8 mouse cellular contexts compared by ENCODE assay signal in genomic region chr19:23133427-23134094, GRCm38 (mm10). TPM values are rescaled to one million over a fixed set of nuclear protein-coding genes. Genes with fewer than 3 reads are reported as not detected.
DNase-seq lines count a peak whose midpoint lies in the region; ATAC-seq lines count a peak whose summit lies in the region.

No protein-coding gene starts in this region.

- H3K4me3 ChIP-seq in kidney, embryonic 14.5 days (ENCODE audit: low read length) = peak overlapping the region; percentile 39; the same call in 1 of the 2 replicates
- no peak overlapping the region; the same call in 1 of the 2 replicates for H3K4me3 ChIP-seq in forebrain, embryonic 11.5 days (ENCODE audit: low read depth, low read length)
- H3K4me3 ChIP-seq in limb, embryonic 12.5 days (replicated peaks) = peak overlapping the region; percentile 40; the same call in 1 of the 2 replicates
- H3K4me3 ChIP-seq in neural tube, embryonic 15.5 days (replicated peaks) = peak overlapping the region; percentile 46; the same call in 1 of the 2 replicates

- H3K9me3 ChIP-seq in kidney, embryonic 14.5 days (ENCODE audit: control insufficient read depth, low read length) = no peaks in the 10 kb centered on the region
- no peaks in the 10 kb centered on the region for H3K9me3 ChIP-seq in forebrain, embryonic 11.5 days (ENCODE audit: control insufficient read depth, low read length)
- no peaks in the 10 kb centered on the region for H3K9me3 ChIP-seq in limb, embryonic 12.5 days
- no peaks in the 10 kb centered on the region for H3K9me3 ChIP-seq in neural tube, embryonic 15.5 days (replicated peaks)

- no peaks in the 10 kb centered on the region for H3K36me3 ChIP-seq in kidney, embryonic 14.5 days (ENCODE audit: control insufficient read depth, insufficient read depth, low read length)
- no peaks in the 10 kb centered on the region for H3K36me3 ChIP-seq in forebrain, embryonic 11.5 days (ENCODE audit: control insufficient read depth, insufficient read depth, low read length)
- no peaks in the 10 kb centered on the region for H3K36me3 ChIP-seq in limb, embryonic 12.5 days
- no peaks in the 10 kb centered on the region for H3K36me3 ChIP-seq in neural tube, embryonic 15.5 days

- no peak overlapping the region for H3K27ac ChIP-seq in kidney, embryonic 14.5 days (ENCODE audit: low read depth, low read length)
- no peak overlapping the region for H3K27ac ChIP-seq in forebrain, embryonic 11.5 days (ENCODE audit: low read depth, low read length)
- no peak overlapping the region for H3K27ac ChIP-seq in limb, embryonic 12.5 days
- no peak overlapping the region for H3K27ac ChIP-seq in neural tube, embryonic 15.5 days (replicated peaks)

- H3K27me3 ChIP-seq in kidney, embryonic 14.5 days (ENCODE audit: control insufficient read depth, insufficient read depth, low read length) = peaks cover 12% of the 10 kb centered on the region
- peaks cover 24% of the 10 kb centered on the region for H3K27me3 ChIP-seq in forebrain, embryonic 11.5 days (ENCODE audit: control insufficient read depth, insufficient read depth, low read length)
- H3K27me3 ChIP-seq in limb, embryonic 12.5 days = peaks cover 65% of the 10 kb centered on the region
- H3K27me3 ChIP-seq in neural tube, embryonic 15.5 days (replicated peaks) = peaks cover 57% of the 10 kb centered on the region

- ATAC-seq in kidney, embryonic 14.5 days (ENCODE audit: low FRiP score, low TSS enrichment) = no peak
- 0 out of 2 replicates have a peak, but pooled peaks have one; percentile 1 for ATAC-seq in forebrain, embryonic 11.5 days (replicated peaks; ENCODE audit: low FRiP score)
- 0 out of 2 replicates have a peak, but pooled peaks have one; percentile 4 for ATAC-seq in limb, embryonic 12.5 days (ENCODE audit: insufficient number of reproducible peaks, insufficient read depth, low FRiP score, low TSS enrichment, low read depth)
- no peak for ATAC-seq in neural tube, embryonic 15.5 days (ENCODE audit: low FRiP score)

- H3K4me1 ChIP-seq in kidney, embryonic 14.5 days (ENCODE audit: control insufficient read depth, insufficient read depth, low read length) = peaks cover 17% of the 10 kb centered on the region
- H3K4me1 ChIP-seq in forebrain, embryonic 11.5 days (replicated peaks; ENCODE audit: control insufficient read depth, insufficient read depth, low read length) = peaks cover 16% of the 10 kb centered on the region
- H3K4me1 ChIP-seq in limb, embryonic 12.5 days (replicated peaks) = peaks cover 40% of the 10 kb centered on the region
- H3K4me1 ChIP-seq in neural tube, embryonic 15.5 days = peaks cover 30% of the 10 kb centered on the region

- WGBS in kidney, embryonic 14.5 days = 9% methylated on average over 9 of the region's 9 CpGs
- 2% methylated on average over 9 of the region's 9 CpGs for WGBS in forebrain, embryonic 11.5 days
- WGBS in limb, embryonic 12.5 days = 4% methylated on average over 9 of the region's 9 CpGs
- 6% methylated on average over 9 of the region's 9 CpGs for WGBS in neural tube, embryonic 15.5 days

- H3K9ac ChIP-seq in kidney, embryonic 14.5 days (ENCODE audit: low read depth, low read length) = no peak overlapping the region
- no peak overlapping the region for H3K9ac ChIP-seq in forebrain, embryonic 11.5 days (ENCODE audit: low read length)
- H3K9ac ChIP-seq in limb, embryonic 12.5 days (replicated peaks) = no peak overlapping the region
- no peak overlapping the region for H3K9ac ChIP-seq in neural tube, embryonic 15.5 days (replicated peaks)

- H3K4me2 ChIP-seq in kidney, embryonic 14.5 days (replicated peaks; ENCODE audit: low read depth, low read length) = peak overlapping the region; percentile 85; the same call in 1 of the 2 replicates
- peak overlapping the region; percentile 60 for H3K4me2 ChIP-seq in forebrain, embryonic 11.5 days (ENCODE audit: low read depth, low read length, severe bottlenecking)
- peak overlapping the region; percentile 87 for H3K4me2 ChIP-seq in limb, embryonic 12.5 days
- H3K4me2 ChIP-seq in neural tube, embryonic 15.5 days = peak overlapping the region; percentile 96

- no peak for DNase-seq in kidney, adult 18-20 months
- DNase-seq in adipocyte (ENCODE audit: low spot score) = peak; percentile 46
- no peak for DNase-seq in forebrain, embryonic 11.5 days (ENCODE audit: low spot score)
- DNase-seq in left cerebral cortex, adult 8-10 months (ENCODE audit: low spot score in 2 of 2) = no peak
- no peak for DNase-seq in embryo, embryonic 10 days (ENCODE audit: low spot score)

RNA-seq across cellular contexts. Expression of gene Klf9, which starts 7.5 kb away (rescaled TPM):
- 2.7 and 4.2 TPM in 2 replicates for polyA plus RNA-seq in kidney, embryonic 14.5 days (2014; fragmentation: Nextera tagmentation; extraction: Ambion mirVana)
- 0.86 and 0.91 TPM in 2 replicates for polyA plus RNA-seq in forebrain, embryonic 11.5 days (2014; fragmentation: Nextera tagmentation; extraction: Ambion mirVana)
- polyA plus RNA-seq in limb, embryonic 12.5 days (2016; fragmentation: Nextera tagmentation; extraction: Ambion mirVana) = 2.2 and 2.7 TPM in 2 replicates
- polyA plus RNA-seq in neural tube, embryonic 15.5 days (2015; fragmentation: Nextera tagmentation; extraction: Ambion mirVana) = 5.0 and 5.3 TPM in 2 replicates
- 100 to 1,000 TPM; 162 to 191 (median 170) TPM for total RNA-seq in left cerebral cortex, adult 8-10 months (2022)

Comparison
In these comparisons a context has a peak if more than half of its experiments do, and no peak if none do; other contexts are left out.
1. ATAC-seq: peak in forebrain, embryonic 11.5 days (single experiment) and limb, embryonic 12.5 days (single experiment); none in kidney, embryonic 14.5 days (single experiment) and neural tube, embryonic 15.5 days (single experiment).
2. Peak in every context shown above with its lines, with median percentiles within 50 percentile points of each other: H3K4me2 ChIP-seq.